Mouse (Mus musculus): ENCODE measurements at regions not wholly inside any gene's neighbourhood (a gene's known extent, or its start where the extent isn't known, plus 50 kb on each side); places are given as distances from the start of the nearest gene placed in this dataset.

DNA sequence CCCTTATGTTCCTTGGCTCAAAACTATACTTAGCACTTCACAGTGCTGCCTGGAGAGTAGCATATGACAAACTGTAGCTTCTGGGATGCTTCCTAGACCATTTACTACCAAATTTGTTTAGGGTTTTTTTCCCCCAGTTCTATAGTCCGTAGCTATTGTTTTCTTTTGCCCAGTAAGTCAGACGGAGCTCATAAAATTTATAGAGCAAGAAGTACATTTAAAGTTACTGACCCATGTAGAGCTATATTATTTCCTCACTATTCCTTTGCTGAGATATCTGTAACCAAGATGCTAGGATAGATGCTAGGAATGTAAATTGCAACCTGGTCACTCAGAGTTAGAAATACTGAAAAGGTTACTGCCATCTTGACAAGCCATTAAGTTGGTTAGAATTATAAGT is 380.4 kb upstream of the Map3k7 start:
- Histone ChIP-seq H3K9ac (replicated peaks; ENCODE audit: low read length) (no peak overlapping the region), H3K27me3 (ENCODE audit: control insufficient read depth, insufficient read depth, low read length) (no peaks in the 10 kb centered on the region), H3K9me3 (ENCODE audit: control insufficient read depth, low read length) (no peaks in the 10 kb centered on the region), H3K4me1 (ENCODE audit: control insufficient read depth, insufficient read depth, low read length) (no peaks in the 10 kb centered on the region), H3K27ac (replicated peaks; ENCODE audit: low read depth, low read length) (no peak overlapping the region), H3K36me3 (ENCODE audit: control insufficient read depth, insufficient read depth, low read length) (no peaks in the 10 kb centered on the region), H3K4me3 (replicated peaks; ENCODE audit: low read depth, low read length) (no peak overlapping the region), H3K4me2 (ENCODE audit: low read length) (no peak overlapping the region)
- DNase-seq (no peak), ATAC-seq (ENCODE audit: low FRiP score, low TSS enrichment) (no peak)
- WGBS, result 82% methylated on average over 2 of the region's 2 CpGs

DNA sequence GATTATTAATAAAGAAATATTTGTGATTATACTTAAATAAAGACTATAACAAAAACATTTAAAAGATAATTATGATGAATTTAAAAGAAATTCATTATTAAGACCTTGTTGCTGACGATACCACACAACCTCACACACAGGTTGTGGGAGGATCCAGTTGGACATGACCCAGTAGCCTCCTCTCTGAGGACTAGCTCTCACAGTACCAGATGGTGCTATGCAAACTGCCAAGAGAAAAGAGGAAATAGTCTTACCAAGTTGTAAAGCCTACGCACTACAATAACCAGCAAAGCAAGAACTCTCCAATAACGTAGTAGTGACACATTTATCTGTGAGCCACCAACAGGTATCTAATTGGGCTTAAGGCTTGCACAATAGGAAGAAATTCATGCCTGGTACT is 379.7 kb upstream of the Map3k7 start:
- ATAC-seq (ENCODE audit: low FRiP score, low TSS enrichment) (no peak), DNase-seq (no peak)
- Histone ChIP-seq H3K9ac (replicated peaks; ENCODE audit: low read length) (no peak overlapping the region), H3K36me3 (ENCODE audit: control insufficient read depth, insufficient read depth, low read length) (no peaks in the 10 kb centered on the region), H3K4me3 (replicated peaks; ENCODE audit: low read depth, low read length) (no peak overlapping the region), H3K4me2 (ENCODE audit: low read length) (no peak overlapping the region), H3K27ac (replicated peaks; ENCODE audit: low read depth, low read length) (no peak overlapping the region), H3K27me3 (ENCODE audit: control insufficient read depth, insufficient read depth, low read length) (no peaks in the 10 kb centered on the region), H3K4me1 (ENCODE audit: control insufficient read depth, insufficient read depth, low read length) (no peaks in the 10 kb centered on the region), H3K9me3 (ENCODE audit: control insufficient read depth, low read length) (no peaks in the 10 kb centered on the region)
- WGBS, result 87% methylated on average over 3 of the region's 3 CpGs

DNA sequence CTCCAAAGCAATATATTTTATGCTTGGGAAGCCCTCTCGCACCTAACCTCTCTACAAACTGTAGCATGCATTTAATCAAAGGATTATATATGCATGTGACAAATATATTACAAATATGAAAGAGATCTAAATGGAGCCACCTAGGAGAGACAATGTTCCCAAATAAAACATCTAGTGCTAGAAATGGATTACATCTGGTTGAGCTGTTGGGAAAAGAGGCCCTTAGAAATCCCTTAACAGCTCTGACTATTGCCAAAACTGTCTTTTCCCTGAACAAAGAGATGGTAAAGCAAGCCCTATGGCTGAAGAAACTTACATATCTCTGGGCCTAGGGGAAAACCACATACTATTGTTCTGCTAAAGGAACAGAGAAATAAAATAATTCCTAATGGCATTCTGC is 369.8 kb upstream of the Map3k7 start:
- Histone ChIP-seq H3K4me2 (ENCODE audit: low read length) (no peak overlapping the region), H3K4me3 (replicated peaks; ENCODE audit: low read depth, low read length) (no peak overlapping the region), H3K9me3 (ENCODE audit: control insufficient read depth, low read length) (no peaks in the 10 kb centered on the region), H3K27ac (replicated peaks; ENCODE audit: low read depth, low read length) (no peak overlapping the region), H3K9ac (replicated peaks; ENCODE audit: low read length) (no peak overlapping the region), H3K27me3 (ENCODE audit: control insufficient read depth, insufficient read depth, low read length) (no peaks in the 10 kb centered on the region), H3K36me3 (ENCODE audit: control insufficient read depth, insufficient read depth, low read length) (no peaks in the 10 kb centered on the region), H3K4me1 (ENCODE audit: control insufficient read depth, insufficient read depth, low read length) (no peaks in the 10 kb centered on the region)
- DNase-seq, result no peak
- 93% methylated on average over 1 of the region's 1 CpGs for WGBS
- ATAC-seq (ENCODE audit: low FRiP score, low TSS enrichment), result no peak

DNA sequence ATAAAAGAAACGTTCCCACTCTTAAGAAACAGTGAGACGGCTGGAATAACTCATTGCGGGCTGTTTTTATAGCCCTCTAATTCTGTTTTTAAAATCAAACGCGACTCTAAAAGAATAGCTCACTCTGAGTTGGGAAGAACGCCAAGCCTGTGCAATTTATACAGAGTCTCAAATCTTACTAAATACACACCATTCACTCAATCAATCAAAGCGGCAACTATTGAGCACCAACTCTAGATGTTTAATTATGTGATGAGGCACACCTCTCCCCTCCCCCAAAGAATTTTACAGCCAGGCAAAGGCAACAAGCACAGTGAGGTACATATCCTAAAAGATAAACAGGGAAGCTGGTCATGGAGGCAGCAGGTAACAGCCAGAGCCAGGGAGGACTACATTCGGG is 362.4 kb upstream of the Map3k7 start:
- no peaks in the 10 kb centered on the region for H3K4me1 ChIP-seq (ENCODE audit: control insufficient read depth, insufficient read depth, low read length)
- no peaks in the 10 kb centered on the region for H3K27me3 ChIP-seq (ENCODE audit: control insufficient read depth, insufficient read depth, low read length)
- H3K4me3 ChIP-seq (replicated peaks; ENCODE audit: low read depth, low read length), result no peak overlapping the region
- WGBS, result 63% methylated on average over 8 of the region's 8 CpGs
- no peak overlapping the region for H3K27ac ChIP-seq (replicated peaks; ENCODE audit: low read depth, low read length)
- no peaks in the 10 kb centered on the region for H3K36me3 ChIP-seq (ENCODE audit: control insufficient read depth, insufficient read depth, low read length)
- H3K9ac ChIP-seq (replicated peaks; ENCODE audit: low read length), result no peak overlapping the region
- DNase-seq, result no peak
- no peaks in the 10 kb centered on the region for H3K9me3 ChIP-seq (ENCODE audit: control insufficient read depth, low read length)
- H3K4me2 ChIP-seq (ENCODE audit: low read length), result no peak overlapping the region
- no peak for ATAC-seq (ENCODE audit: low FRiP score, low TSS enrichment)

DNA sequence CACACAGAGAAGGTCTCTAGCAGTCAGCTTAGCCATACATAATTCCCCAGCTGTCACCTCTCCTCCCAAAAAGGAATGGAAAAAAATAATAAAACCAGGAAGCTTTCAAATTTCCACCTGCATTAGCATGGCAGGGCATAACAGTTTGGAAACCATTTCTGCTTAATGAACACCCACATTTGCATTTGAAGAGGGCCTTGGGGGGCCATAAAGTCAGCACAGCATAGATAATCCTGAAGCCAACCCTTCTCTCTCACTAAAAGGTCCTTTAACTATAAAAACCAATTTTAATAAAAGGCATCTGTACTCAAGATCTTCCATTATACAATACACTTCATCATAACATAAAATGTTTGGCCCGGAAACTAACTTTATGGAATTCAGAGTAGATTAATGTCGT is 360.1 kb upstream of the Map3k7 start:
- Histone ChIP-seq H3K36me3 (ENCODE audit: control insufficient read depth, insufficient read depth, low read length) (no peaks in the 10 kb centered on the region), H3K27me3 (ENCODE audit: control insufficient read depth, insufficient read depth, low read length) (no peaks in the 10 kb centered on the region), H3K9me3 (ENCODE audit: control insufficient read depth, low read length) (no peaks in the 10 kb centered on the region), H3K4me3 (replicated peaks; ENCODE audit: low read depth, low read length) (no peak overlapping the region), H3K27ac (replicated peaks; ENCODE audit: low read depth, low read length) (no peak overlapping the region), H3K9ac (replicated peaks; ENCODE audit: low read length) (no peak overlapping the region), H3K4me1 (ENCODE audit: control insufficient read depth, insufficient read depth, low read length) (no peaks in the 10 kb centered on the region), H3K4me2 (ENCODE audit: low read length) (no peak overlapping the region)
- WGBS, result 96% methylated on average over 2 of the region's 2 CpGs
- ATAC-seq (ENCODE audit: low FRiP score, low TSS enrichment), result no peak
- DNase-seq, result no peak

DNA sequence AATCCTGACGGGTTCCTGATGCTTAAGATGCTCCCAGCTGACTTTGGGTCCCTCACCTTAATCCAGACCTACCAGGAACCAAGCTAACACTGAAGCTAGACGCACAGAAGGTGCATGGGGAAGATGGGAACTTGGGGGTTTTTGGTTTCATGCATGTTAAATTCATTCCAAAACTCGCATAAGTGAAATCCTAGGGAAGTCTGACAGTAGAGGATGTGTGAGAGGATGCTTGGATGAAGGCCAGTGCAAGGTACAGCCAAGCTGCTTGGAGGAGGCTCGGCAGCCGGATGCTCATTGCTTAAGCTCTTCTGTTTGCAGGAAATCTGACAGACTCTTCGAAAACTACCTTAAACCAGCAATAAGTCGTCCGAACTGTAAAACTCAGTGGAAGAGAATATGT is 355.1 kb upstream of the Map3k7 start:
- WGBS, result 88% methylated on average over 8 of the region's 8 CpGs
- Histone ChIP-seq H3K27me3 (ENCODE audit: control insufficient read depth, insufficient read depth, low read length) (no peaks in the 10 kb centered on the region), H3K4me3 (replicated peaks; ENCODE audit: low read depth, low read length) (no peak overlapping the region), H3K4me1 (ENCODE audit: control insufficient read depth, insufficient read depth, low read length) (peaks cover 16% of the 10 kb centered on the region), H3K4me2 (ENCODE audit: low read length) (no peak overlapping the region), H3K9ac (replicated peaks; ENCODE audit: low read length) (no peak overlapping the region), H3K27ac (replicated peaks; ENCODE audit: low read depth, low read length) (no peak overlapping the region), H3K9me3 (ENCODE audit: control insufficient read depth, low read length) (no peaks in the 10 kb centered on the region), H3K36me3 (ENCODE audit: control insufficient read depth, insufficient read depth, low read length) (no peaks in the 10 kb centered on the region)
- ATAC-seq (ENCODE audit: low FRiP score, low TSS enrichment) (no peak), DNase-seq (no peak)

DNA sequence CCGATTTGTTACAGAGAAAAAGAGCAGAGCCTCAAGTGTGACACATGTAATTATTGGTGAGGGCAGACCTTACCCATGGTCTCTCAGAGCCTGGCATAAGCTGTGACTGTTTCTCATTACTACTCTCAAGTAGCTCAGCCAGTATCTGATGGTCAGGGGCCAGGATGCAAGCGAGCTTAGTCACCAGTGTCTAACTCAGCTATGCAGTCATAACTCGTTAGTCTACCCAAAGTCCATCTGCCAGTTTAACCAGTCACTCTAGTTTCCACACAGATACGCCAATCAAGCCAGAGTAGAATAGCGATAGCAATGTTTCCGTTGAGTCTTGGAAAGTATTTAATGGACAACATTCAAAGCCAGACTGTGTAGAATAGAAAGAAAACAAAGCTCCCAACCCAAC is 354.3 kb upstream of the Map3k7 start:
- H3K27ac ChIP-seq (replicated peaks; ENCODE audit: low read depth, low read length), result no peak overlapping the region
- no peak overlapping the region for H3K4me3 ChIP-seq (replicated peaks; ENCODE audit: low read depth, low read length)
- 89% methylated on average over 6 of the region's 6 CpGs for WGBS
- H3K36me3 ChIP-seq (ENCODE audit: control insufficient read depth, insufficient read depth, low read length), result no peaks in the 10 kb centered on the region
- ATAC-seq (ENCODE audit: low FRiP score, low TSS enrichment) (no peak), DNase-seq (no peak)
- no peaks in the 10 kb centered on the region for H3K27me3 ChIP-seq (ENCODE audit: control insufficient read depth, insufficient read depth, low read length)
- no peaks in the 10 kb centered on the region for H3K9me3 ChIP-seq (ENCODE audit: control insufficient read depth, low read length)
- H3K4me1 ChIP-seq (ENCODE audit: control insufficient read depth, insufficient read depth, low read length), result peaks cover 16% of the 10 kb centered on the region
- no peak overlapping the region for H3K4me2 ChIP-seq (ENCODE audit: low read length)
- no peak overlapping the region for H3K9ac ChIP-seq (replicated peaks; ENCODE audit: low read length)

DNA sequence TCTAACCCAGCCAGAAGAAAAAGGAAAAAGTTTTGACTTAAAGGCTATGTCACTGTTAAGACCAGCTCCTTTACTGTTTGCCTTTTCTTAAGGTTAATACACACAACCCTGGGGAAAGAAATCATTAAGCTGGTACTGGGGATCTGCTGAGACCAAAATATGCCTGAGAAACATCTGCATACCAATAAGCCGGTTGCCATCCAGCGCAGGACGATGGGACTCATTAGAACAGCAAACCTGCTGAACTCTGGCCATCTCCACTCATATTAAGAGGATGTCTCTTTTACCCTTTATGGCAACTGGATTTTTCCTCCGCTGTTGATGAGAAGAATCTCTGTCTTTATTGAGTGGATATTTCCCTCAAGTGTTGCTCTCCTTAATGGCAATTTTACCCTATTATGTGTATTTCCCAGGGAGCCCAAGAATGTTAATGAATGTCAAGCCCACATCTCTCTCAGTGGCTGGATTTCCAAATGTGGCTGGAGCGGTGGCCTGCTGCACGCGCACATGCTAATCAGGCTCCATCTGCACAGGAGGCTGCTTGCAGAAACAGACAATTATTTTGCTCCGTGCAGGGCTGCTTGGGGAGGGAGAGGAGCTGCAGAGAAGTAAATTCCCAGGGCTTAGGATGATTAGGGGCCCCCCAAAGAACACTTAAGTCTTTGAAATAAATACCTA is 351.6 kb upstream of the Map3k7 start:
- 9% methylated on average over 8 of the region's 8 CpGs for WGBS
- ATAC-seq (ENCODE audit: low FRiP score, low TSS enrichment), result peak; percentile 84; the same call in 1 of the 2 replicates
- Histone ChIP-seq H3K9me3 (ENCODE audit: control insufficient read depth, low read length) (no peaks in the 10 kb centered on the region), H3K27ac (replicated peaks; ENCODE audit: low read depth, low read length) (no peak overlapping the region), H3K4me3 (replicated peaks; ENCODE audit: low read depth, low read length) (no peak overlapping the region), H3K27me3 (ENCODE audit: control insufficient read depth, insufficient read depth, low read length) (no peaks in the 10 kb centered on the region), H3K9ac (replicated peaks; ENCODE audit: low read length) (no peak overlapping the region), H3K4me1 (ENCODE audit: control insufficient read depth, insufficient read depth, low read length) (peaks cover 16% of the 10 kb centered on the region), H3K4me2 (ENCODE audit: low read length) (peak overlapping the region; percentile 2; the same call in 1 of the 2 replicates), H3K36me3 (ENCODE audit: control insufficient read depth, insufficient read depth, low read length) (no peaks in the 10 kb centered on the region)
- peak; percentile 72 for DNase-seq

DNA sequence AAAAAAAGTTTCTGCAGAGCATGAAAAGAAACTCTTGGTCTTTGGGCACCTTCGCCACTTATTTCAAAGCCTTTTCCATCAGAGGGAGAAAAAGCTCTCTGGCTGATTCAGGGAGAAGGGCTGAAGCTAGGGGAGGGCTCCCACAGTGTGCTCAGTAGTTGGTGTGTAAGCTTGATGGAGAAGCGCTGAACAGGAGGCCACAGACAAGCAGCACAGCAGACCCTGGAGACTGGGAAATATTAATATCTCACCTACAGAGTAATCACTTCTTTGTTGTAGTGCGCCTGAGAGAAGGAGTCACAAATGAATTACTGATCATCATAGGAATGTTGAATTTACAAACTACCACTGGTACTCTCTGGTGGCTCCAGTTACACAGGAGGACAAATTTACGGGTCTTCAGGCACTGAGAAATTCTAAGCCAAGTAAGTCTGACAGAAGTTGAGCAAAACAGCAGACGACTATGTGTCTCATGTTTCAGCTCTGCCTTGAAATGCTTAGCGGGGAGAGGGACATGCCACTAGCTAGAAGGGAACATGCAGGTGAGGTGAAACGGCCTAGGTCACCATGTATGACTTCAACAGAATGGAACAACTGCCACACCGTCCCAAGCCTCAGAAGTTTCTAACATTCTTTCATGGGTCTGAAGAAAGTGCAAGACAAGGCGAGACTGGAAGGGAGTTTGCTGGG is 350.9 kb upstream of the Map3k7 start:
- no peak for DNase-seq
- H3K9ac ChIP-seq (replicated peaks; ENCODE audit: low read length), result no peak overlapping the region
- 53% methylated on average over 9 of the region's 9 CpGs for WGBS
- H3K9me3 ChIP-seq (ENCODE audit: control insufficient read depth, low read length), result no peaks in the 10 kb centered on the region
- H3K27me3 ChIP-seq (ENCODE audit: control insufficient read depth, insufficient read depth, low read length), result no peaks in the 10 kb centered on the region
- ATAC-seq (ENCODE audit: low FRiP score, low TSS enrichment), result no peak
- no peaks in the 10 kb centered on the region for H3K36me3 ChIP-seq (ENCODE audit: control insufficient read depth, insufficient read depth, low read length)
- H3K4me2 ChIP-seq (ENCODE audit: low read length), result peak overlapping the region; percentile 2; the same call in 1 of the 2 replicates
- peaks cover 23% of the 10 kb centered on the region for H3K4me1 ChIP-seq (ENCODE audit: control insufficient read depth, insufficient read depth, low read length)
- H3K27ac ChIP-seq (replicated peaks; ENCODE audit: low read depth, low read length), result no peak overlapping the region
- H3K4me3 ChIP-seq (replicated peaks; ENCODE audit: low read depth, low read length), result no peak overlapping the region

Measured in midbrain, embryonic 14.5 days (tissue).